Mouse (Mus musculus) thymus, adult 2 months (tissue): Measurements from ENCODE around the gene Amhr2. TPM values are rescaled to one million over a fixed set of nuclear protein-coding genes. Genes with fewer than 3 reads are reported as not detected.

Source experiments
- DNase-seq: peaks from one replicate; pipeline ENCODE4 v3.0.0; 2021
- H3K27ac ChIP-seq: fragments of 200-500 bp; 2 replicates; pipeline ENCODE4 v1.5.1; 2012; ENCODE audit warnings: low read length, control low read depth; ENCODE audit not compliant: control insufficient read depth, insufficient read depth
- H3K27me3 ChIP-seq: fragments of 200-500 bp; 2 replicates; pipeline ENCODE4 v1.6.1; 2012; ENCODE audit warnings: mild to moderate bottlenecking, low read length, moderate library complexity, mixed read lengths; ENCODE audit not compliant: control insufficient read depth, insufficient read depth
- H3K36me3 ChIP-seq: fragments of 200-500 bp; 2 replicates; pipeline ENCODE4 v1.6.1; 2012; ENCODE audit warnings: mild to moderate bottlenecking, low read length, moderate library complexity; ENCODE audit not compliant: control insufficient read depth, insufficient read depth
- H3K4me1 ChIP-seq: fragments of 200-500 bp; replicated peaks from 2 replicates; pipeline ENCODE4 v1.6.1; 2012; ENCODE audit warnings: low read length; ENCODE audit not compliant: control insufficient read depth, insufficient read depth
- H3K4me3 ChIP-seq: fragments of 200-500 bp; 2 replicates; pipeline ENCODE4 v1.5.1; 2012; ENCODE audit warnings: mild to moderate bottlenecking, low read length, control low read depth, moderate library complexity; ENCODE audit not compliant: control insufficient read depth, insufficient read depth
- CTCF ChIP-seq: fragments of 200-500 bp; IDR thresholded peaks from 2 replicates; pipeline ENCODE4 v1.5.1; 2012; ENCODE audit warnings: mild to moderate bottlenecking, control low read depth, low read length, moderate library complexity, borderline replicate concordance; ENCODE audit not compliant: control insufficient read depth, poor library complexity, insufficient read depth; ENCODE audit errors: extremely low read depth
- POLR2A ChIP-seq: fragments of 200-500 bp; IDR thresholded peaks from 2 replicates; pipeline ENCODE4 v1.6.1; 2012; ENCODE audit warnings: mild to moderate bottlenecking, low read length, control low read depth, moderate library complexity; ENCODE audit not compliant: control insufficient read depth, poor library complexity, insufficient read depth; ENCODE audit errors: extremely low read depth
- WGBS: fragments of 180-500 bp; shearing (Covaris S2); methylation state at CpG from one replicate; pipeline ENCODE4 v1.1.7; 2018; 5-methylcytosine and 5-hydroxymethylcytosine counted together
- polyA plus RNA-seq: library from polyadenylated mRNA; depleted of rRNA; stranded (reverse); fragments of >200 nt; gene quantifications from 2 replicates; pipeline ENCODE4 v1.2.3, GENCODE M21; 2012; rRNA removed

Amhr2 gene
- polyA plus RNA-seq, 1 experiment: 1.7 TPM

GRCm38 (mm10) chr15:102502254-102502840, 57.2 kb downstream of the Amhr2 start:
- H3K27me3 ChIP-seq: no peaks in the 10 kb centered on the region
- no peak overlapping the region for H3K27ac ChIP-seq
- TF ChIP-seq CTCF (no peak), POLR2A (no peak)
- H3K4me3 ChIP-seq: no peak overlapping the region
- 92% methylated on average over 9 of the region's 9 CpGs for WGBS
- peaks cover 68% of the 10 kb centered on the region for H3K36me3 ChIP-seq
- DNase-seq: no peak
- H3K4me1 ChIP-seq: 0 out of 2 replicates have a peak, but pooled peaks cover 2% of the 10 kb centered on the region

- Histone ChIP-seq H3K27me3 (no peaks in the 10 kb centered on the region), H3K4me1 (0 out of 2 replicates have a peak, but pooled peaks cover 2% of the 10 kb centered on the region), H3K4me3 (no peak within 1 kb of the TSS), H3K36me3 (peaks cover 57% of the 10 kb centered on the region), H3K27ac (no peak within 1 kb of the TSS)
- no peak for DNase-seq
- TF ChIP-seq POLR2A (no peak), CTCF (no peak)
- WGBS: 100% methylated on average over 1 of the region's 1 CpGs
Measured at GRCm38 (mm10) chr15:102503447-102503846, 58.3 kb downstream of the Amhr2 start, which contains the start of gene Gm10337. TSS of gene Gm10337 (plus strand) at chr15:102503722.

Other genes with a start within 250 kb of the Amhr2 start
- gene Zfp740, start 242.1 kb upstream of the Amhr2 start, polyA plus RNA-seq: 69.6 and 71.9 TPM in 2 replicates
- 77.6 and 82.1 TPM in 2 replicates for gene Csad, start 240.6 kb upstream of the Amhr2 start, polyA plus RNA-seq
- 72.6 and 82.8 TPM in 2 replicates for gene Itgb7, start 213.4 kb upstream of the Amhr2 start, polyA plus RNA-seq
- gene Rarg, start 187.8 kb upstream of the Amhr2 start, polyA plus RNA-seq: 18.9 and 23.7 TPM in 2 replicates
- 0.30 and 0.31 TPM in 2 replicates for gene Gm9918, start 174.8 kb upstream of the Amhr2 start, polyA plus RNA-seq
- 87.9 and 92.5 TPM in 2 replicates for gene Mfsd5, start 165.9 kb upstream of the Amhr2 start, polyA plus RNA-seq
- 51.5 and 55.6 TPM in 2 replicates for gene Espl1, start 149.1 kb upstream of the Amhr2 start, polyA plus RNA-seq
- 76.0 and 93.2 TPM in 2 replicates for gene Pfdn5, start 119.3 kb upstream of the Amhr2 start, polyA plus RNA-seq
- gene Myg1, start 113.7 kb upstream of the Amhr2 start, polyA plus RNA-seq: 104 and 105 TPM in 2 replicates
- gene Aaas, start 94.6 kb upstream of the Amhr2 start, polyA plus RNA-seq: 106 and 107 TPM in 2 replicates
- gene Sp7, start 78.2 kb upstream of the Amhr2 start, polyA plus RNA-seq: 0.13 and 0.23 TPM in 2 replicates
- gene Sp1, start 39.2 kb upstream of the Amhr2 start, polyA plus RNA-seq: 45.0 and 52.1 TPM in 2 replicates
- 109 and 123 TPM in 2 replicates for gene Prr13, start 13.7 kb downstream of the Amhr2 start, polyA plus RNA-seq
- gene Pcbp2, start 25.2 kb downstream of the Amhr2 start, polyA plus RNA-seq: 846 and 935 TPM in 2 replicates
- not detected in 2 replicates for gene Gm10337, start 58.4 kb downstream of the Amhr2 start, polyA plus RNA-seq
- gene Map3k12, start 71.7 kb downstream of the Amhr2 start, polyA plus RNA-seq: 11.3 and 12.7 TPM in 2 replicates
- 133 and 166 TPM in 2 replicates for gene Tarbp2, start 72.8 kb downstream of the Amhr2 start, polyA plus RNA-seq
- gene Npff, start 79.6 kb downstream of the Amhr2 start, polyA plus RNA-seq: 10.8 and 11.7 TPM in 2 replicates
- not detected in 2 replicates for gene Gm28047, start 179.7 kb downstream of the Amhr2 start, polyA plus RNA-seq
- 129 and 140 TPM in 2 replicates for gene Atf7, start 180.1 kb downstream of the Amhr2 start, polyA plus RNA-seq
- 378 and 434 TPM in 2 replicates for gene Atp5g2, start 227.0 kb downstream of the Amhr2 start, polyA plus RNA-seq